Mouse (Mus musculus) hindbrain, embryonic 16.5 days (tissue): ENCODE measurements at regions not wholly inside any gene's neighbourhood (a gene's known extent, or its start where the extent isn't known, plus 50 kb on each side); places are given as distances from the start of the nearest gene placed in this dataset.

Source experiments
- ATAC-seq: fragments of 200-750 bp; cut with Nextera tagmentation; 2 replicates; pipeline ENCODE4 v1.8.0; 2017; ENCODE audit warnings: moderate TSS enrichment, moderate library complexity
- H3K27ac ChIP-seq: fragments of 300-500 bp; sonication (generic); 2 replicates; pipeline ENCODE4 v1.5.1; 2014; ENCODE audit warnings: low read depth, mild to moderate bottlenecking, control low read depth, low read length, moderate library complexity
- H3K27me3 ChIP-seq: fragments of 300-500 bp; sonication (generic); replicated peaks from 2 replicates; pipeline ENCODE4 v1.6.1; 2014; ENCODE audit warnings: low read length; ENCODE audit not compliant: control insufficient read depth, insufficient read depth
- H3K36me3 ChIP-seq: fragments of 300-500 bp; sonication (generic); 2 replicates; pipeline ENCODE4 v1.6.1; 2014; ENCODE audit warnings: mild to moderate bottlenecking, low read length, moderate library complexity, mixed read lengths; ENCODE audit not compliant: control insufficient read depth, insufficient read depth
- H3K4me1 ChIP-seq: fragments of 300-500 bp; sonication (generic); 2 replicates; pipeline ENCODE4 v1.6.1; 2014; ENCODE audit warnings: low read depth, low read length; ENCODE audit not compliant: control insufficient read depth, insufficient read depth
- H3K4me2 ChIP-seq: fragments of 300-500 bp; sonication (generic); 2 replicates; pipeline ENCODE4 v1.6.1; 2014; ENCODE audit warnings: mild to moderate bottlenecking, low read length, control low read depth, moderate library complexity
- H3K4me3 ChIP-seq: fragments of 300-500 bp; sonication (generic); 2 replicates; pipeline ENCODE4 v1.5.1; 2014; ENCODE audit warnings: mild to moderate bottlenecking, low read length, control low read depth, moderate library complexity
- H3K9ac ChIP-seq: fragments of 300-500 bp; sonication (generic); 2 replicates; pipeline ENCODE4 v1.6.1; 2014; ENCODE audit warnings: low read depth, mild to moderate bottlenecking, control low read depth, low read length, moderate library complexity
- H3K9me3 ChIP-seq: fragments of 300-500 bp; sonication (generic); 2 replicates; pipeline ENCODE4 v1.6.1; 2014; ENCODE audit warnings: mild to moderate bottlenecking, low read length, moderate library complexity; ENCODE audit not compliant: control insufficient read depth
- WGBS: fragments of 180-500 bp; shearing (Covaris S2); extraction: QIAGEN DNeasy Blood & Tissue Kit; methylation state at CpG from one replicate; pipeline ENCODE4 v1.1.7; 2014; 5-methylcytosine and 5-hydroxymethylcytosine counted together

DNA sequence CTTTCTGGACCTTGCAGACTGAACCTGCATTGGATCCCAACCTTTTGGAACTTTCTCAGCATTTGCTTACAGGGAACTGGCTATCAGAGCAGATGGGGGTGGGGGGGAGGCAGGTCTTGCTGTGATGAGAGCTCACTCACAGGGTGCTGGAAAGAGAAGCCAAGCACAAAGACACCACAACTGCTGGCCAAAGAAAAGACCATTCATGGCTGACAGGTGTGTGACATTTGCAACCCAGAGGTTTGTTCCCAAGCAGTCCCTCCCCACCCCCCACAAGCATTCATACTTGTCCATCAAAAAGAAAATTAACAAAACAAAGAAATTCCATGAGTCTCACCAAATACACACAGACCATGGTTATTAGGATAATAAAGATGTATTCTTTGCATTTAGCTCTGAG, 117.5 kb upstream of the Rreb1 start:
- no peak for ATAC-seq
- no peak overlapping the region for H3K9ac ChIP-seq
- no peaks in the 10 kb centered on the region for H3K36me3 ChIP-seq
- H3K9me3 ChIP-seq, result no peaks in the 10 kb centered on the region
- H3K27me3 ChIP-seq, result no peaks in the 10 kb centered on the region
- no peak overlapping the region for H3K4me3 ChIP-seq
- H3K27ac ChIP-seq, result no peak overlapping the region
- no peak overlapping the region for H3K4me2 ChIP-seq
- H3K4me1 ChIP-seq, result no peaks in the 10 kb centered on the region

DNA sequence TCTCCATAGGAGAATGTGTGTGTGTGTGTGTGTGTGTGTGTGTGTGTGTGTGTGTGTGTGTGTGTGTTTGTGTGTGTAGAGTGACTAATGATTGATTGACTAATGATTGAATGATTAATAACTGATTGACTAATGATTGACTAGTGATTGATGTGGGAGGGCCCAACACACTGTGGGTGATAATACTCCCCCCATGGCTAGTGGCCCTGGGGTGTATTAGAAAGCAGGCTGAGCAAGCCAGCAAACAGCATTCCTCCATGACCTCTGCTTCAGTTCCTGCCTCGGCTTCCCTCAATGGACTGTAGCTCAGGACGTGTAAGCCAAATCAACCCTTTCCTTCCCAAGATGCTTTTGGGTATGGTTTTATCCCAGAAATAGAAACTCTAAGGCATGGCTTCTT, 114.1 kb upstream of the Rreb1 start:
- no peaks in the 10 kb centered on the region for H3K9me3 ChIP-seq
- no peaks in the 10 kb centered on the region for H3K4me1 ChIP-seq
- H3K9ac ChIP-seq, result no peak overlapping the region
- ATAC-seq, result no peak
- no peak overlapping the region for H3K27ac ChIP-seq
- no peaks in the 10 kb centered on the region for H3K36me3 ChIP-seq
- 80% methylated on average over 2 of the region's 2 CpGs for WGBS
- no peak overlapping the region for H3K4me2 ChIP-seq
- no peak overlapping the region for H3K4me3 ChIP-seq
- no peaks in the 10 kb centered on the region for H3K27me3 ChIP-seq

DNA sequence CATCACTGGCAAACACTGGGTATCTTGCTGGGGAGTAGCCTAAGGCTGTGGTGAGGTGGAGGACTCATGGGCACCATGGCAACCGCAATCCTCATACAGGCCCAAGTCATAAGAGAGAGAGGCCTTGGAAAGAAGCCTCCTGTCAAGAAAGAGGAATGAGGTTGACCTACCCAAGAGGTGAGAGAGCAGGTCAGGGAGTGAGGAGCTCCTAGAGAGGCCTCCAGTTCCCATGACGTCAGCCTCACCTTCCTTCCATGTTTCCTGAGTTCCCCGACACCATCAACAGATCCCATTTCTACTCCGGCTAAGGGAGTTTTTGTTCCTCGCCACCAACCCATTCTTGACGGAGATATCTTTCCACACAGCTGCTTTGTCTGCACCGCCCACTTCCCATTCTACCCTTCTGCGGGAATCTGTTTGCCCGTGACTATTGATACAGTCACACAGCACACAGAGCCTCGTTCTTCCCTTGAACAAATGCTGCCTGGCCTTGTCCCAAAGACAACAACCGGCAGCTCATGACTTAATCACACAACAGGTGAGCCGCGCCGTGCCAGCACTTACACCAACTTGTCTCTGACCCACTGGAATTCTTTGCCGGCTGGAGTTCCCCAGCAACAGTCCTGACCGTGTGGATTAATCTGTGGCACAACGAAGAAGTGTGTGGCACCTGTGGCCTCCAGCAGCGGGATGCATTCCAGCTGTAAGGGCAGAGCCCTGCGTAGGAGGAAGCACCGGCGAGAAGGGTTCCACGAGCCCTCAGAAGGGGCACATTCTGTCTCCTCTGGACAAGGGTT, 111.8 kb upstream of the Rreb1 start:
- no peak for ATAC-seq
- Histone ChIP-seq H3K27ac (no peak overlapping the region), H3K4me3 (no peak overlapping the region), H3K9me3 (no peaks in the 10 kb centered on the region), H3K4me2 (no peak overlapping the region), H3K4me1 (no peaks in the 10 kb centered on the region), H3K36me3 (no peaks in the 10 kb centered on the region), H3K9ac (no peak overlapping the region), H3K27me3 (no peaks in the 10 kb centered on the region)
- WGBS, result 74% methylated on average over 22 of the region's 22 CpGs

DNA sequence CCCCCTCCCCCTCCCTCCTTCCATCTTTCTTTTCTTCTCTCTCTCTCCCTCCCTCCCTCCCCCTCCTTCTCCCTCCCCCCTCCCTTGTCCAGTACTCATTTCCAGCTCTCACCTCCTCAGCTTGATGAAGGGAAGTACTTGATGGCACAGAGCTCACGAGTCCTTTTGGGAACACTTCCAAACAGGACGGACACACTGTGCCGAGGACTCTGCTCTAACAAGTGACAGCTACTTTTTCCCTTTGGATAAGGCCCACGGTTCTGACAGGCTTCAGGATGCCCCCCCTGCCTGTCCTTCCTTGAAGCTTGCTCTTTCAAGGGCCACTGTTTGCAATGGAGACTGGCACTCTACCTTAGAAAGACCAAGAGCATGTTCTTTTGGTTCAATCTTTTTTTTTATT, 110.8 kb upstream of the Rreb1 start:
- Histone ChIP-seq H3K9ac (no peak overlapping the region), H3K27ac (no peak overlapping the region), H3K4me1 (no peaks in the 10 kb centered on the region), H3K4me3 (no peak overlapping the region), H3K9me3 (no peaks in the 10 kb centered on the region), H3K27me3 (no peaks in the 10 kb centered on the region), H3K36me3 (no peaks in the 10 kb centered on the region), H3K4me2 (no peak overlapping the region)
- 55% methylated on average over 4 of the region's 4 CpGs for WGBS
- no peak for ATAC-seq

DNA sequence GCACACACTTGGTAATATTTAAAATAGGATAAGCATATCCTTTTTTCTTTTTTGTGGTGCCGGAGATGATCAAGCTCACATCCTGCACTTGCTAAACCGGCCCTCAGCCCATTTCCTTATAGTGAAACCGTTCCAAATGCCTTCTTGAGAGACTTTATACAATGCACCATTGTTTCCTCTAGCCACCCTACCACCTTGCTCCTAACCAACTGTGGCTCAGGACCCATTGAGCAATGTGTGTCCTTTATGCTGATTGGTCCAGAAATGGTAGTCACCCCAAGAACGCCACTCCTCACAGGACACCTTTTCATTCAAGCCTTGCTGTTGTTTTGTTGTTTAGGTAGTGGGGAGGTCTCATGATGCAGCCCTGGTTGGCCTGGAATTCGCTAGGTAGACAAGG, 110.3 kb upstream of the Rreb1 start:
- no peaks in the 10 kb centered on the region for H3K36me3 ChIP-seq
- H3K9ac ChIP-seq, result no peak overlapping the region
- no peaks in the 10 kb centered on the region for H3K27me3 ChIP-seq
- H3K4me3 ChIP-seq, result no peak overlapping the region
- ATAC-seq, result no peak
- 77% methylated on average over 5 of the region's 5 CpGs for WGBS
- H3K27ac ChIP-seq, result no peak overlapping the region
- no peaks in the 10 kb centered on the region for H3K9me3 ChIP-seq
- no peaks in the 10 kb centered on the region for H3K4me1 ChIP-seq
- H3K4me2 ChIP-seq, result no peak overlapping the region

DNA sequence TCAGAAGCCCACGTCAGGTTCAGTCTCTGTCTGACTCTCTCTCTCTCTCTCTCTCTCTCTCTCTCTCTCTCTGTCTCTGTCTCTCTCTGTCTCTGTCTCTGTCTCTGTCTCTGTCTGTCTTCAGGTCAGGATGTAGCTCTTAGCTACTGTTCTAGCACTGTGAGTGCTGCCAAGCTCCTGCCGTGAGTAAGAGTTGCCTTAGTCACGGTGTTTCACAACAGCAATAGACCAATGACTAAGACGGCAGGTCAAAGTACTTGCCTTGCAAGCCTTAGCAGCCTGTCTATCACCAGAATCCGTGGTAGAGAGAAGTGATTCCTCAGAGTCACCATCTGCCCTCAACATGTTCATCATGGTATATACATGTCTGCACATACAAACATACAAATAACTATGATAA, 107.1 kb upstream of the Rreb1 start:
- Histone ChIP-seq H3K4me1 (no peaks in the 10 kb centered on the region), H3K27me3 (no peaks in the 10 kb centered on the region), H3K4me2 (no peak overlapping the region), H3K27ac (no peak overlapping the region), H3K36me3 (no peaks in the 10 kb centered on the region), H3K9ac (no peak overlapping the region), H3K9me3 (no peaks in the 10 kb centered on the region), H3K4me3 (no peak overlapping the region)
- ATAC-seq, result no peak
- WGBS, result 82% methylated on average over 5 of the region's 5 CpGs

DNA sequence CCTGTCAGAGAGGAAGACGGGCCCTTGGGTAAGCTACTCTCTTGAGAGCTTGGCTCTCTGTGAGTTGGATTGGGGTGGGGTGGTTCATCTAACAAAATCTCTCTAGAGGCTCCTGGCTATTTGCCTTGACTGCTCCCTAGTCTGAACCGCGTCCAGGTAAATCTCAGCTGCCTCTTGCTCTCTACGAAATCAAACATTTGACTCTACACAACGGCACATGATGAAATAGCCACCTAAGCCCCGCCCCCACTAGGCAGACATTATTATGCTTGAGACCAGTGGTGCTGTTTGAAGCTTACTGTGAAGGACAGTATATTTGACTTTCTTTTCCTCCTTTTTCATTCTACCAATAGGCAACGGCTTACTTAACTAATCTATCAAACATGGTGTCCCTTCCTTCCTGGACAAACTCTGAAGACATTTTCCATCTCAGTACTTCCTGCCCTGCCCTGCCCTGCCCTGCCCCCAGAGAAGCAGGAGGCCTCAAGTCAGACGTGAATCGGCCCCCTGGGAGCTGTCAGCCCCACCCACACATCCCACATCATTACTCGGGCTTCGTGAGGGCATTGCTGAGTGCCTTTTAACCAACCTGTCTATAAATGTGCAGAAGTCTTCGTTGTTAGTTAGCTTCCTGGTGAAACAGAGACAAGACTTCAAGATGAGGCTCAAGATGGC, 103.4 kb upstream of the Rreb1 start:
- Histone ChIP-seq H3K27ac (no peak overlapping the region), H3K9ac (no peak overlapping the region), H3K9me3 (no peaks in the 10 kb centered on the region), H3K4me1 (no peaks in the 10 kb centered on the region), H3K27me3 (no peaks in the 10 kb centered on the region), H3K4me2 (no peak overlapping the region), H3K36me3 (no peaks in the 10 kb centered on the region), H3K4me3 (no peak overlapping the region)
- no peak for ATAC-seq
- WGBS, result 80% methylated on average over 12 of the region's 12 CpGs

DNA sequence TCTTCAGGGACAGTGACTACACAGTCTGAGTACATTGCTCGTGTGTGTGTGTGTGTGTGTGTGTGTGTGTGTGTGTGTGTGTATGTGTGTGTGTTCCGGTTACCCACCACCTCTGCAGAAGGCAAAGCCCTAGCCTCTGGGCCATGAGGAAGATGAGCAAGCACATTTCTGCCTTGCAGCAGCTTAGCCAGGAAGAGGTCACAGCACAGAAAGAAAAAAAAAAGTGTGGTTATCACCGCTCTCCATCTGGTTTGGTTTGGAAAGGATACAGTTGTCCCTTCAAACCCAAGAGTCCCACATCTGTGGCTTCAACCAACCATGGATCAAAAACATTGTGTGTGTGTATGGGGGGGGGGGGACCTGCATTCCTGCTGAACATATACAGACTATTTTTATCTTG, 102.5 kb upstream of the Rreb1 start:
- Histone ChIP-seq H3K27me3 (no peaks in the 10 kb centered on the region), H3K4me1 (no peaks in the 10 kb centered on the region), H3K4me3 (no peak overlapping the region), H3K4me2 (no peak overlapping the region), H3K27ac (no peak overlapping the region), H3K9me3 (no peaks in the 10 kb centered on the region), H3K9ac (no peak overlapping the region), H3K36me3 (no peaks in the 10 kb centered on the region)
- ATAC-seq, result no peak
- WGBS, result 78% methylated on average over 3 of the region's 3 CpGs

DNA sequence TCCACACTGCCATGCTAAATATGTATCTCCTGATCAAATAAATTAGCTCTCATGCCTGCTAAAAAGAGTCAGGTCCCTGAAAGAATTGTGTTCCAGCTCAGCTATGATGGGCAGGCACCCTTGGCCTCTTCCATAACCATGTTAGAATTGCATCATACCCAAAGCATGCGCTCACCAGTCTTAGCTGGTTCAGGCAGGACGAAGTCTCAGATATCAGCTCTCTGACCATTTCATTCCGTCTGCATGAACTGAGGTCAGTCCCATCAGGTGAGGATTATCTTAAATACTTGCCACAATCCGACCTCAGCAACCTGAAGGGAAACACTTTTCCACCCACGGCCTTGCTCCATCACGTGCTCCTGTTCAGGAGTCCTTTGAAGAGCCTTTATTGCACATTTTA, 101.3 kb upstream of the Rreb1 start:
- Histone ChIP-seq H3K9me3 (no peaks in the 10 kb centered on the region), H3K27me3 (no peaks in the 10 kb centered on the region), H3K4me1 (no peaks in the 10 kb centered on the region), H3K9ac (no peak overlapping the region), H3K36me3 (no peaks in the 10 kb centered on the region), H3K4me3 (no peak overlapping the region), H3K4me2 (no peak overlapping the region), H3K27ac (no peak overlapping the region)
- no peak for ATAC-seq
- 91% methylated on average over 6 of the region's 6 CpGs for WGBS
